Mouse (Mus musculus) lung, postnatal 25 days (tissue): ENCODE results near the gene Tomm40l.

Experiments used
- DNase-seq: peaks from one replicate; pipeline ENCODE4 v3.0.0; 2022; ENCODE audit warnings: low spot score

Tomm40l gene

GRCm38 (mm10) chr1:171222238-171223155 lies at the start of gene Tomm40l:
Tomm40l (minus strand) TSS chr1:171222514.
- peak; percentile 99 for DNase-seq

- no peak for DNase-seq
These were observed 49.8 kb upstream of the Tomm40l start for GRCm38 (mm10) chr1:171272086-171272485.

- no peak for DNase-seq
These were observed 49.3 kb upstream of the Tomm40l start for GRCm38 (mm10) chr1:171271622-171272021.

- DNase-seq: peak; percentile 71
These were observed 48.9 kb upstream of the Tomm40l start for GRCm38 (mm10) chr1:171271196-171271595.

GRCm38 (mm10) chr1:171270573-171270900 lies 48.2 kb upstream of the Tomm40l start:
- peak; percentile 68 for DNase-seq

- DNase-seq: peak; percentile 96
These were observed 47.7 kb upstream of the Tomm40l start, which contains the start of gene B4galt3 for GRCm38 (mm10) chr1:171269848-171270572. B4galt3 (plus strand) TSS chr1:171270328.

- no peak for DNase-seq
These were observed 46.0 kb upstream of the Tomm40l start for GRCm38 (mm10) chr1:171268341-171268740.

- no peak for DNase-seq
These were observed 43.8 kb upstream of the Tomm40l start for GRCm38 (mm10) chr1:171265971-171266744.

GRCm38 (mm10) chr1:171263666-171264461 lies 41.5 kb upstream of the Tomm40l start:
- DNase-seq: no peak

- peak; percentile 58 for DNase-seq
These were observed 40.9 kb upstream of the Tomm40l start for GRCm38 (mm10) chr1:171263185-171263611.

GRCm38 (mm10) chr1:171262594-171263130 lies 40.3 kb upstream of the Tomm40l start:
- DNase-seq: peak; percentile 59

GRCm38 (mm10) chr1:171260316-171260715 lies 38.0 kb upstream of the Tomm40l start:
- no peak for DNase-seq

- DNase-seq: no peak
These were observed 36.6 kb upstream of the Tomm40l start for GRCm38 (mm10) chr1:171258921-171259320.

- no peak for DNase-seq
These were observed 35.5 kb upstream of the Tomm40l start for GRCm38 (mm10) chr1:171257781-171258180.

- DNase-seq: peak; percentile 69
These were observed 34.7 kb upstream of the Tomm40l start for GRCm38 (mm10) chr1:171256937-171257548.

GRCm38 (mm10) chr1:171256095-171256818 lies 33.9 kb upstream of the Tomm40l start:
- no peak for DNase-seq

GRCm38 (mm10) chr1:171252415-171252814 lies 30.1 kb upstream of the Tomm40l start:
- DNase-seq: no peak

- DNase-seq: no peak
These were observed 29.4 kb upstream of the Tomm40l start for GRCm38 (mm10) chr1:171251594-171252324.
